Mouse (Mus musculus): ENCODE results near the gene AI854703. TPM values are rescaled to one million over a fixed set of nuclear protein-coding genes. Genes with fewer than 3 reads are reported as not detected.

The AI854703 gene
- polyA plus RNA-seq, 1 experiment from 2014 or later = 4.6 TPM

DNA sequence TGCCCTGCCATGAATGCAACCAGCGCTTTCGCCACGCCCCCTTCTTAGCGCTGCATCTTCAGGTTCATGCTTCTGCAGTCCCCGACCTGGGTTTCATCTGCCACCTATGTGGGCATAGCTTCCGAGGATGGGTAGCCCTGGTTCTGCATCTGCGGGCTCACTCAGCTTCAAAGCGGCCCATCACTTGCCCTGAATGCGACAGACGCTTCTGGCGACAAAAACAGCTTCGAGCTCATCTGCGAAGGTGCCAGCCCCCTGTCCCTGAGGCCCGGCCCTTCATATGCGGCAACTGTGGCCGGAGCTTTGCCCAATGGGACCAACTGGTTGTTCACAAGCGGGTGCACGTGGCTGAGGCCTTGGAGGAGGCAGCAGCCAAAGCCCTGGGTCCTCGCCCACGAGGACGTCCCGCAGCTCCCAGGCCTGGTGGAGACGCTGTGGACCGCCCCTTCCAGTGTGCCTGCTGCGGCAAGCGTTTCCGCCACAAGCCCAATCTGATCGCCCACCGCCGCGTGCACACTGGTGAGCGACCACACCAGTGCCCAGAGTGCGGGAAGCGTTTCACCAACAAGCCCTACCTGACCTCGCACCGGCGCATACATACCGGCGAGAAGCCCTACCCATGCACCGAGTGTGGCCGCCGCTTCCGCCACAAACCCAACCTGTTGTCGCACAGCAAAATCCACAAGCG lies 29.9 kb upstream of the AI854703 start:
- WGBS = 97% methylated on average over 45 of the region's 45 CpGs
- Histone ChIP-seq H3K4me1 (peaks cover 27% of the 10 kb centered on the region), H3K36me3 (peaks cover 48% of the 10 kb centered on the region), H3K9ac (no peak overlapping the region), H3K27me3 (replicated peaks) (no peaks in the 10 kb centered on the region), H3K4me3 (no peak overlapping the region), H3K4me2 (replicated peaks) (no peak overlapping the region), H3K9me3 (peaks cover 23% of the 10 kb centered on the region), H3K27ac (no peak overlapping the region)
- no peak for ATAC-seq (ENCODE audit: low FRiP score, low read depth)

DNA sequence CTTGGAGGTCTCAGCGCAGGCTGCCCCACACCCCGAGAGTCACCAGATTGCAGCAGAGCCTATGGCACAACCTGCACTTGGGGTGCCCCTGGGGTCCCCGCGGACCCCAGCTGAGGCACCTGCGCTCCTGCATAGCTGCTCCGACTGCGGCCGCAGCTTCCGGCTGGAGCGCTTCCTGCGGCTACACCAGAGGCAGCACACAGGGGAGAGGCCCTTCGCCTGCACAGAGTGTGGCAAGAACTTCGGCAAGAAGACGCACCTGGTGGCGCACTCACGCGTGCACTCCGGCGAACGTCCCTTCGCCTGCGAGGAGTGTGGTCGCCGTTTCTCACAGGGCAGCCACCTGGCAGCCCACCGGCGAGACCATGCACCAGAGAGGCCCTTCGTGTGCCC lies 29.3 kb upstream of the AI854703 start:
- no peak for ATAC-seq (ENCODE audit: low FRiP score, low read depth)
- Histone ChIP-seq H3K36me3 (peaks cover 48% of the 10 kb centered on the region), H3K27me3 (replicated peaks) (no peaks in the 10 kb centered on the region), H3K9me3 (peaks cover 23% of the 10 kb centered on the region), H3K4me1 (peaks cover 27% of the 10 kb centered on the region), H3K4me2 (replicated peaks) (no peak overlapping the region), H3K27ac (no peak overlapping the region), H3K9ac (no peak overlapping the region), H3K4me3 (no peak overlapping the region)
- 96% methylated on average over 27 of the region's 27 CpGs for WGBS

DNA sequence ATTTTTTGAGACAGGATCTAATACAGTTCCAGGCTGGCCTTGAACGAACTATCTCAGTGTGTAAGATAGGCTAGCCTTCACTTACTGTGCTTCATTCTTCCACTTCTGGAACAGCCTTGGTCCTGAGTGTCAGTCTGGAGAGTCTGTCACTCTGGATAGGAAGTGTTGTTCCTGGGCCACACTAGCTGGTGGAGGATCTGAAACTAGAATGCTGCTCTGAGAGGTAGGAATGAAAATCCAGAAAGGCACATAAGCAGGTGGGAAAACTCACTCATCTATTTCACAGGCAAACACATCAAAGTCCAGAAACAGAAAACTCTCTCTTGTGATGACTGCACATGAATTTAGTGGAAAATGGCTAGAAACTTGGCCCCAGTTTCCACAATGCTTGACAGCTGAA lies 26.0 kb upstream of the AI854703 start:
- WGBS = 90% methylated on average over 1 of the region's 1 CpGs
- H3K4me3 ChIP-seq = no peak overlapping the region

DNA sequence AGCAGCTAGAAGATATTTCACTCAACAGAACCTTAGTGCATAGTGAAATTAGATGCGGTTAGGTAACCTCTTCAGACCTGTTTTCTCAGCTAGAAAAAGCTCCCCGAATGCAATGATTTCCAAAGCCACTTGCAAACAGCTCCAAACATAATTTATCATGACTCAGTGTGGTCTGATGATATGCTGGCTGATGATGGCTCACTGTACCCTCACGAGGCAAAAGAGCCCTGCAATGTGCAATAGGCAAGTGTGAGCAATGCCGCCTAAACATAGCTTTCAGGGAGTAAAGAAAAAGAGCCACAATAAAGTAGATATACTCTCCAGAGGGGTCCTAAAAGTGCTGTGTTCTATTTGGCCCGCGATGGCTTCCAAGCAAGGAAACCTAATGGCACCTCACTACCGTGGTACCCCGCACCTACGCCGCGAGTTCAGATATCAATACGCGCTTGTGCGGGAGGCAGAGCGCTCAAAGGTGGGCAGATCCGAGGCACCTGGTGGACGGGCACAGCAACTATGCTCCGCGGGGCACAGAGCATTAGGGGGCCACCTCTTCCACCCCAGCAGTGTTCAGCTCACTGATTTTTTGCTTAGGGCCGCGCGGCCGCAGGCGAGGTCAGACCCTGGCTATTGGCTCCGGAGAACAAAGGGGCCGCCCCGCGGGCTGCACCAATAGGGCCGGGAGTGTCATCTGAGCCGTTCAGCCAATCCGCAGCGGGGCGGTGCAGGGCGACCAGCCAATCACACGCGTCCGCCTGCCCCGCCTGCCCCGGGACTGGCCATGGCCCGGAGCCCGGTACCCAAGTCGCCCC lies 25.1 kb upstream of the AI854703 start, which contains the start of gene Zfp775:
Zfp775 (plus strand) TSS at position 793 of the 809 bp plus-strand sequence.
- Histone ChIP-seq H3K27me3 (replicated peaks) (no peaks in the 10 kb centered on the region), H3K4me2 (replicated peaks) (peak within 1 kb of the TSS; percentile 76), H3K9me3 (peaks cover 19% of the 10 kb centered on the region), H3K36me3 (peaks cover 38% of the 10 kb centered on the region), H3K4me1 (peaks cover 13% of the 10 kb centered on the region), H3K27ac (peak within 1 kb of the TSS; percentile 77), H3K4me3 (peak within 1 kb of the TSS; percentile 61), H3K9ac (peak within 1 kb of the TSS; percentile 78)
- WGBS = 5% methylated on average over 42 of the region's 42 CpGs
- peak; percentile 99 for ATAC-seq (ENCODE audit: low FRiP score, low read depth)

More for the DNA sequence above, 26.0 kb upstream of the AI854703 start:
- Histone ChIP-seq H3K4me1 (peaks cover 13% of the 10 kb centered on the region), H3K9ac (no peak overlapping the region), H3K27ac (no peak overlapping the region), H3K9me3 (peaks cover 23% of the 10 kb centered on the region), H3K4me2 (replicated peaks) (0 out of 2 replicates have a peak overlapping the region, but pooled peaks have one; percentile 76), H3K36me3 (peaks cover 45% of the 10 kb centered on the region), H3K27me3 (replicated peaks) (no peaks in the 10 kb centered on the region)
- no peak for ATAC-seq (ENCODE audit: low FRiP score, low read depth)

- Histone ChIP-seq H3K27ac (peak overlapping the region; percentile 77; the same call in 1 of the 2 replicates), H3K4me3 (peak overlapping the region; percentile 61), H3K36me3 (peaks cover 30% of the 10 kb centered on the region), H3K27me3 (replicated peaks) (no peaks in the 10 kb centered on the region), H3K4me2 (replicated peaks) (peak overlapping the region; percentile 76), H3K9ac (peak overlapping the region; percentile 78), H3K9me3 (peaks cover 12% of the 10 kb centered on the region), H3K4me1 (peaks cover 13% of the 10 kb centered on the region)
- ATAC-seq (ENCODE audit: low FRiP score, low read depth) = peak; percentile 81
- WGBS = under 1% methylated on average over 28 of the region's 28 CpGs
Observed at GRCm38 (mm10) chr6:48602080-48602741, 24.4 kb upstream of the AI854703 start.

DNA sequence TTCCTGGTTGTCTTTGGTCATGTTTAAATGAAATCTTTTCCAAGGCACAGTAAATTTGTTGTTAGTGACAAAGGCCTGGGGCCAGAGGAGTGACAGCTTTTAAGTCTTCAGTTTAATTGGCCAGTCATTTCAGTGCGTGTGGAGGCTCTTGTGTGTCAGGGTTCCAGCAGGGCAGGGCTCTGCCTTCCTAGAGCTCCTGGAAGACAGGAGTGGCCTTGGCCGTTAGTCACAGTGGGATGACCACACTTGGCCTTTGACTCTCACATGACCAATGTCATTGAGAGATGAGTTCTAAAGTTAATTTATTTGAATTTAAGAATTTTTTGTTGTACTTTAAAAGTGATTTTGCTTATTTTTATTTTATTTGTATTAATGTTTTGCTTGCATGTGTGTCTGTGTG lies 18.4 kb upstream of the AI854703 start:
- H3K4me2 ChIP-seq (replicated peaks) = no peak overlapping the region
- no peak overlapping the region for H3K4me3 ChIP-seq
- no peaks in the 10 kb centered on the region for H3K9me3 ChIP-seq
- no peak overlapping the region for H3K9ac ChIP-seq
- no peak for ATAC-seq (ENCODE audit: low FRiP score, low read depth)
- peaks cover 2% of the 10 kb centered on the region; the same call in 1 of the 2 replicates for H3K4me1 ChIP-seq
- H3K27ac ChIP-seq = no peak overlapping the region
- peaks cover 2% of the 10 kb centered on the region; the same call in 1 of the 2 replicates for H3K36me3 ChIP-seq
- H3K27me3 ChIP-seq (replicated peaks) = no peaks in the 10 kb centered on the region
- WGBS = 54% methylated on average over 2 of the region's 2 CpGs

- H3K4me3 ChIP-seq = no peak overlapping the region
- H3K4me1 ChIP-seq = 0 out of 2 replicates have a peak, but pooled peaks cover 2% of the 10 kb centered on the region
- H3K9me3 ChIP-seq = no peaks in the 10 kb centered on the region
- H3K27ac ChIP-seq = no peak overlapping the region
- peaks cover 14% of the 10 kb centered on the region for H3K36me3 ChIP-seq
- no peaks in the 10 kb centered on the region for H3K27me3 ChIP-seq (replicated peaks)
- 52% methylated on average over 7 of the region's 7 CpGs for WGBS
- no peak overlapping the region for H3K9ac ChIP-seq
- no peak for ATAC-seq (ENCODE audit: low FRiP score, low read depth)
- H3K4me2 ChIP-seq (replicated peaks) = no peak overlapping the region
Observed at GRCm38 (mm10) chr6:48609512-48609911, 17.1 kb upstream of the AI854703 start.

DNA sequence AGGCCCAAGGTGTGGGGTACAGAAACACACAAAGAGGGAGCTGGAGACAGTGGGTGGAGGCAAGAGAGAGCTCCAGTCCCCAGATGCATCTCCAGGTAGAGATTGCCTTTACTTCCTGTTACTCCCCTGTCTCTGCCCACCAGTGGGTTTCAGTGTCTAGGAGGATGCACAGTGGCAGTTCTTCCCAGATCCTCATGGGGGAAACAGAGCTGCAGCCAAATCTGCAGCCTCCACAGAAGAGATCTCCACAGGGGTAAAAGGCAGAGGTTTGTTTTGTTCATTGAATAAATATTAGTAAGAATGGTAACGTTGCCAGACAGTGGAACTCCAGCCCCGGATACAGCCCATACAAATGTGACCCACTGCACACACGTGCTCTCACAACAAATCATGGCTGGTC lies 15.9 kb upstream of the AI854703 start:
- peaks cover 20% of the 10 kb centered on the region for H3K36me3 ChIP-seq
- no peaks in the 10 kb centered on the region for H3K9me3 ChIP-seq
- H3K9ac ChIP-seq = no peak overlapping the region
- no peak for ATAC-seq (ENCODE audit: low FRiP score, low read depth)
- no peak overlapping the region for H3K4me2 ChIP-seq (replicated peaks)
- H3K4me1 ChIP-seq = 0 out of 2 replicates have a peak, but pooled peaks cover 2% of the 10 kb centered on the region
- WGBS = 88% methylated on average over 3 of the region's 3 CpGs
- H3K4me3 ChIP-seq = no peak overlapping the region
- no peaks in the 10 kb centered on the region for H3K27me3 ChIP-seq (replicated peaks)
- no peak overlapping the region for H3K27ac ChIP-seq

DNA sequence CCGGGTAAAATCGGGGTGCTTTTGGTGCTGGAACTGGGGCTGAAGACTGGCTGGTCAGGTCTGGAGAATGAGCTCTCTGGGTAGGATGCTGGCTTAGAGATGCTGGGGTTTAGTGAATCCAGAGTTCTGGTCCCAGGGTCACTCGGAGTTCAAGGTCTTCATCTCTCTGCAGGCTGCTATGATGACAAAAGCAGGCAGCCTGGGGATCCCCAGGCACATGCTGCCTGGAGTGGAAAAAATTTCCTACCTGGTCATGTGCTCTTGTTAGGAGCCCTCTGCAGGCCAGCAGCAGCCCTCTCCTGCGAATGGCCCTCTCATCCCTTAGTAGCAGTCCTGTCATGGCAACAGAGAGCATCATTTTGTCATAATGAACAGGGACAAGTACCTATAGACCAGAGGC lies 13.1 kb upstream of the AI854703 start:
- H3K9me3 ChIP-seq = no peaks in the 10 kb centered on the region
- H3K4me1 ChIP-seq = 0 out of 2 replicates have a peak, but pooled peaks cover 2% of the 10 kb centered on the region
- peaks cover 23% of the 10 kb centered on the region for H3K36me3 ChIP-seq
- no peak for ATAC-seq (ENCODE audit: low FRiP score, low read depth)
- H3K9ac ChIP-seq = no peak overlapping the region
- no peak overlapping the region for H3K4me3 ChIP-seq
- no peak overlapping the region for H3K27ac ChIP-seq
- no peaks in the 10 kb centered on the region for H3K27me3 ChIP-seq (replicated peaks)
- 85% methylated on average over 4 of the region's 4 CpGs for WGBS
- H3K4me2 ChIP-seq (replicated peaks) = no peak overlapping the region

DNA sequence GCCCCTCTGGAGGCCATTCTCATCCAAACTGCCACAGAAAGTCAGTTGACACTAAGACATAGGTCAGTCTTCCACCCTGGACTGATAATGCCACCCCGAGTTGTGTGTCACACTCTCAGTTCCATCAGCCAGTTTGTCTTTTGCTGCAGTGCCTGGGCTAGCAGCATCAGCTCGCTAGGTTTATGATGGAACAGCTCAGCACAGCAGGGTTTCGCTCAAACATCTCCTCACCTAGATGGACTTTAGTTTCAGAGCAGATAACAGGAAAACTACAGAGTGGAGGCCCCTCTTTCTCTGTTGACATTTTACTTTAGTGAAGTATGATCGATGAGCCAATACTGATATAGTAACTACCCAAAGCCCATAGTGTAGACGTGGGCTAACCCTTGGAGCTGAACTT lies 11.8 kb upstream of the AI854703 start:
- WGBS = 93% methylated on average over 5 of the region's 5 CpGs
- Histone ChIP-seq H3K9ac (no peak overlapping the region), H3K27me3 (replicated peaks) (no peaks in the 10 kb centered on the region), H3K36me3 (peaks cover 33% of the 10 kb centered on the region), H3K27ac (no peak overlapping the region), H3K4me2 (replicated peaks) (no peak overlapping the region), H3K4me3 (no peak overlapping the region), H3K9me3 (no peaks in the 10 kb centered on the region), H3K4me1 (no peaks in the 10 kb centered on the region)
- ATAC-seq (ENCODE audit: low FRiP score, low read depth) = no peak

GRCm38 (mm10) chr6:48620031-48620430 lies 6.5 kb upstream of the AI854703 start:
- H3K4me2 ChIP-seq (replicated peaks) = no peak overlapping the region
- no peaks in the 10 kb centered on the region for H3K4me1 ChIP-seq
- H3K36me3 ChIP-seq = peaks cover 30% of the 10 kb centered on the region
- no peak for ATAC-seq (ENCODE audit: low FRiP score, low read depth)
- H3K9ac ChIP-seq = no peak overlapping the region
- H3K4me3 ChIP-seq = no peak overlapping the region
- H3K9me3 ChIP-seq = no peaks in the 10 kb centered on the region
- no peaks in the 10 kb centered on the region for H3K27me3 ChIP-seq (replicated peaks)
- H3K27ac ChIP-seq = no peak overlapping the region
- WGBS = 92% methylated on average over 30 of the region's 30 CpGs
